Mouse (Mus musculus) midbrain, embryonic 11.5 days (tissue): ENCODE data around the gene Apod. TPM values are rescaled to one million over a fixed set of nuclear protein-coding genes. Genes with fewer than 3 reads are reported as not detected.
A peak's percentile ranks its signal among the peaks of the same experiment; 100 is the strongest.
"Not testable (repeated sequence)": the region's sequence is repeated elsewhere in the genome, so short reads cannot be mapped to it uniquely, and the experiment has no call there.

ENCODE experiments used
- ATAC-seq: fragments of 200-750 bp; cut with Nextera tagmentation; 2 replicates; pipeline ENCODE4 v1.8.0; 2017; ENCODE audit warnings: moderate TSS enrichment, moderate library complexity; ENCODE audit not compliant: low FRiP score
- DNase-seq: peaks from one replicate; pipeline ENCODE4 v3.0.0; 2015; ENCODE audit warnings: low spot score; ENCODE audit errors: missing footprints
- H3K27ac ChIP-seq: fragments of 300-500 bp; sonication (generic); 2 replicates; pipeline ENCODE4 v1.5.1; 2014; ENCODE audit warnings: low read depth, low read length
- H3K27me3 ChIP-seq: fragments of 300-500 bp; sonication (generic); 2 replicates; pipeline ENCODE4 v1.6.1; 2014; ENCODE audit warnings: mild to moderate bottlenecking, low read length, moderate library complexity, mixed read lengths; ENCODE audit not compliant: control insufficient read depth, insufficient read depth
- H3K36me3 ChIP-seq: fragments of 300-500 bp; sonication (generic); 2 replicates; pipeline ENCODE4 v1.6.1; 2014; ENCODE audit warnings: mild to moderate bottlenecking, low read length, moderate library complexity, mixed read lengths; ENCODE audit not compliant: control insufficient read depth, insufficient read depth
- H3K4me1 ChIP-seq: fragments of 300-500 bp; sonication (generic); 2 replicates; pipeline ENCODE4 v1.6.1; 2014; ENCODE audit warnings: low read length; ENCODE audit not compliant: control insufficient read depth, insufficient read depth
- H3K4me2 ChIP-seq: fragments of 300-500 bp; sonication (generic); 2 replicates; pipeline ENCODE4 v1.6.1; 2014; ENCODE audit warnings: mild to moderate bottlenecking, moderate library complexity
- H3K4me3 ChIP-seq: fragments of 300-500 bp; sonication (generic); 2 replicates; pipeline ENCODE4 v1.5.1; 2014; ENCODE audit warnings: low read depth, low read length
- H3K9ac ChIP-seq: fragments of 300-500 bp; sonication (generic); 2 replicates; pipeline ENCODE4 v1.6.1; 2014; ENCODE audit warnings: low read length
- H3K9me3 ChIP-seq: fragments of 300-500 bp; sonication (generic); 2 replicates; pipeline ENCODE4 v1.6.1; 2016; ENCODE audit warnings: low read length; ENCODE audit not compliant: control insufficient read depth
- WGBS: fragments of 180-500 bp; shearing (Covaris S2); extraction: QIAGEN DNeasy Blood & Tissue Kit; methylation state at CpG from one replicate; pipeline ENCODE4 v1.1.7; 2014; 5-methylcytosine and 5-hydroxymethylcytosine counted together
- polyA plus RNA-seq: library from polyadenylated mRNA; unstranded; fragments of >200 nt; fragmentation: Nextera tagmentation; extraction: Ambion mirVana; gene quantifications from 2 replicates; pipeline ENCODE4 v1.2.1, GENCODE M21; 2014

Gene Apod
- polyA plus RNA-seq, 1 experiment from 2014 or later = 49.9 TPM

- ATAC-seq = no peak
- 90% methylated on average over 2 of the region's 2 CpGs for WGBS
- H3K27me3 ChIP-seq = no peaks in the 10 kb centered on the region
These were observed 13.3 kb upstream of the Apod start for GRCm38 (mm10) chr16:31327891-31328290.

DNA sequence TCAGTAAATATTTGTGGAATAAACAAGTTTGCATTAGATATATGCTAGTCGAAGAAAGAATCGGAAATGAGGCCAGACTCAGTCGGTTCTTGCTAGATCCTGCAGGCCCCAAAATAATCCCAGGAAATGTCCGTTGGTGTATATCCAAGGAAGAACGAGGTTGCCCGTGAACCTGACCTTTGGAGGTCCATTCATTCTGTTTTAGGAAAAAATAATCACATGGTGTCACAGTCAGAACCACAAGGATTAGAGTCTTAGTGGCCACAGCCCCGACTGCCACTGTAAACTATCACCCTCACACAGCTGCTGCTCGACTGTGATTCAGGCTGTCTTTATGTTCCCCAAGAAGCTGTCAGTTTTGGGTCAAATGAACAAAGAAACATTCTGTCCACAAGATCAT is 12.8 kb upstream of the Apod start:
- no peaks in the 10 kb centered on the region for H3K27me3 ChIP-seq
- H3K9ac ChIP-seq = no peak overlapping the region
- H3K27ac ChIP-seq = no peak overlapping the region
- no peaks in the 10 kb centered on the region for H3K4me1 ChIP-seq
- no peaks in the 10 kb centered on the region for H3K9me3 ChIP-seq
- ATAC-seq = no peak
- H3K4me2 ChIP-seq = no peak overlapping the region
- H3K36me3 ChIP-seq = no peaks in the 10 kb centered on the region
- WGBS = 83% methylated on average over 8 of the region's 8 CpGs
- peak; percentile 47 for DNase-seq
- H3K4me3 ChIP-seq = no peak overlapping the region

More at GRCm38 (mm10) chr16:31327891-31328290, 13.3 kb upstream of the Apod start:
- Histone ChIP-seq H3K4me2 (no peak overlapping the region), H3K36me3 (no peaks in the 10 kb centered on the region), H3K27ac (no peak overlapping the region), H3K4me1 (no peaks in the 10 kb centered on the region), H3K9ac (no peak overlapping the region), H3K9me3 (no peaks in the 10 kb centered on the region), H3K4me3 (no peak overlapping the region)
- DNase-seq = no peak

DNA sequence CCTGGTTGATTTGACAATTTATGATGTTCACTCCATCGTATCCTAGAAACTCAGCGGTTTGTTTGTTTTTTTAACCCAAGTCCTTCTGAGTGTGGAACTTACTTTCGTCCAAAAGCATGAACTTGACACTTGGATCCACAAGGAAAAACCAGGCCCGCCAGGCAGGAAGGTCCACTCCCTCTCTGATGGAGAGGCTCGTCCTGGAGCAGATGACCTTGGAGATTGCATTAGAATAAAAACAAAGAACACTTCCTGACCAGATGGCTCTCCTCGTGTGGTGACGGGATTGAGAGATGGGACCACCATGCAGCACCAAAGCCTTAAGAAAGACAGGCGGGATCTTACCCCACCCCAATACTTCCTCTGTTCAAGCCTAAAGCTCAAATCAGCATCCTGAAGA is 12.1 kb upstream of the Apod start:
- H3K9ac ChIP-seq = no peak overlapping the region
- H3K4me2 ChIP-seq = no peak overlapping the region
- no peak overlapping the region for H3K27ac ChIP-seq
- WGBS = 66% methylated on average over 8 of the region's 8 CpGs
- no peaks in the 10 kb centered on the region for H3K27me3 ChIP-seq
- H3K9me3 ChIP-seq = no peaks in the 10 kb centered on the region
- DNase-seq (peak; percentile 72), ATAC-seq (no peak)
- H3K36me3 ChIP-seq = no peaks in the 10 kb centered on the region
- no peak overlapping the region for H3K4me3 ChIP-seq
- H3K4me1 ChIP-seq = peaks cover 1% of the 10 kb centered on the region; the same call in 1 of the 2 replicates

DNA sequence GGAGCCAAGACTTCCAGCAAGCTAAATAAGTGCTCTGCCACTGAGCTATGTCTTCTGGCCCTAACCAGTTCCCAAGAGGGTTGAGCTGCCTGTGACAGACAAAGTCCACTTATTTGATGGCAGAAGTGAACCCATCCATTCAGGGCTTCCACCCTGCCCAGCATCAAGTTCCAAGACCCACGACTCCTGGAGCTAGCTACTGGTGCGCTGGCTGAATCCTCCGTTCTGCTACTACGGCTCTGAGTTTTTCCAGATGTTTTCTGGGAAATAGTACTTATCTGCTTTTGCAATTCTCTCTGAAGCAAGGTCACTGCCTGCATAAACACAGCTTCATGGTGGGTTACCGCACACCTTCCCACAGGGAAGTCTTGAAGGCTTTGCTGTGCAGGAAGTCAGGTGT is 11.4 kb upstream of the Apod start:
- no peak overlapping the region for H3K4me2 ChIP-seq
- 77% methylated on average over 5 of the region's 5 CpGs for WGBS
- H3K36me3 ChIP-seq = no peaks in the 10 kb centered on the region
- peaks cover 5% of the 10 kb centered on the region; the same call in 1 of the 2 replicates for H3K4me1 ChIP-seq
- no peaks in the 10 kb centered on the region for H3K9me3 ChIP-seq
- H3K27ac ChIP-seq = no peak overlapping the region
- DNase-seq = peak; percentile 60
- no peak overlapping the region for H3K9ac ChIP-seq
- no peak for ATAC-seq
- no peaks in the 10 kb centered on the region for H3K27me3 ChIP-seq
- H3K4me3 ChIP-seq = no peak overlapping the region

DNA sequence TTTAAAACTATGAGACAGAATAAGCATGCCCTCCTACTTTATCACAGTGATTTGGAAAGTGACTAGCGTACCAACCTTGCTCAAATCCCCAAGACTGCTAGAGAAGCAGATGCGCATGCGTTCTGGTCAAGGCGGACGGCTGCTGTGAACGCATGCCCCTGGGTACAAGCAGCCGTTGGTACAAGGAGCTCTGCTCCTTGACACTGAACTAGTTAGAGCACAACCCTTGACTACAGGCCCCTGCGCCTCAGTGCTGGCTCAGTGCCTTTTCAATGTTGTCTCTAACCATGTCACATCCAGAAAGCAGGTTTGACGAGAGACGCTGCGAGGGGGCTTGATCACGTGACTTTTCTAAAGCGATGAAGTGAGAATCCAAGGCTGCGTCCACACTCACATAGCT is 10.5 kb upstream of the Apod start:
- no peaks in the 10 kb centered on the region for H3K9me3 ChIP-seq
- H3K4me3 ChIP-seq = no peak overlapping the region

GRCm38 (mm10) chr16:31321501-31321900 is 6.9 kb upstream of the Apod start:
- WGBS = 68% methylated on average over 4 of the region's 4 CpGs
- no peaks in the 10 kb centered on the region for H3K27me3 ChIP-seq
- peaks cover 7% of the 10 kb centered on the region; the same call in 1 of the 2 replicates for H3K4me1 ChIP-seq
- peak; percentile 74 for ATAC-seq
- H3K9ac ChIP-seq = no peak overlapping the region
- H3K9me3 ChIP-seq = no peaks in the 10 kb centered on the region
- no peaks in the 10 kb centered on the region for H3K36me3 ChIP-seq
- no peak overlapping the region for H3K27ac ChIP-seq
- H3K4me3 ChIP-seq = no peak overlapping the region
- H3K4me2 ChIP-seq = peak overlapping the region; percentile 16; the same call in 1 of the 2 replicates
- peak; percentile 83 for DNase-seq

More for the DNA sequence above, 10.5 kb upstream of the Apod start:
- 95% methylated on average over 14 of the region's 14 CpGs for WGBS
- no peak for ATAC-seq
- no peak overlapping the region for H3K27ac ChIP-seq
- no peak for DNase-seq
- H3K4me1 ChIP-seq = peaks cover 7% of the 10 kb centered on the region; the same call in 1 of the 2 replicates
- H3K9ac ChIP-seq = no peak overlapping the region
- H3K36me3 ChIP-seq = no peaks in the 10 kb centered on the region
- no peaks in the 10 kb centered on the region for H3K27me3 ChIP-seq
- H3K4me2 ChIP-seq = no peak overlapping the region

DNA sequence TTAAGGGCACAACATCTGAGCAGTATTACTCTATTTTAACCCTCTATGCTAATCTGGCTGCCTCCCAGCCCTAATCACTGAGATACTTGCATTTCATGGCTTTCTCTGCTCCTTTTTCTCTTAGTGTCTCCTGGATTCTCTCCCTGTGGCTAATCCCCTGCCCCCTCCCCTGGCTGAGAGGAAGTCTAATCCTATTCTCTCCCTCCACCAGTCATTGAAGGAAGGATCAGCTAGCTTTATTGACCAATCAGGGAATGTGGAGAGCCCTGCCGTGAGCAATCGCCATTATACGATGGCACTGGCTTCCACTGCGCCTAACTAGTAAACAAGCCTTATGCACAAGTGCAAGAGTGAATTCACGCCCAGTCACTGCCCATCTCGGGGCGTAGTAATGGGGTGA is 6.3 kb upstream of the Apod start:
- Histone ChIP-seq H3K4me1 (peaks cover 7% of the 10 kb centered on the region; the same call in 1 of the 2 replicates), H3K4me3 (no peak overlapping the region), H3K9ac (no peak overlapping the region), H3K27ac (no peak overlapping the region), H3K9me3 (no peaks in the 10 kb centered on the region), H3K36me3 (no peaks in the 10 kb centered on the region), H3K4me2 (peak overlapping the region; percentile 16; the same call in 1 of the 2 replicates), H3K27me3 (no peaks in the 10 kb centered on the region)
- DNase-seq (peak; percentile 88), ATAC-seq (peak; percentile 84)
- WGBS = 38% methylated on average over 7 of the region's 7 CpGs

- H3K9me3 ChIP-seq, ATAC-seq, H3K36me3 ChIP-seq, H3K27me3 ChIP-seq, DNase-seq, H3K4me2 ChIP-seq, H3K27ac ChIP-seq, H3K9ac ChIP-seq, H3K4me3 ChIP-seq, H3K4me1 ChIP-seq: not testable (repeated sequence)
- WGBS = 82% methylated on average over 3 of the region's 3 CpGs
These were observed 5.1 kb upstream of the Apod start for GRCm38 (mm10) chr16:31319723-31320122.

DNA sequence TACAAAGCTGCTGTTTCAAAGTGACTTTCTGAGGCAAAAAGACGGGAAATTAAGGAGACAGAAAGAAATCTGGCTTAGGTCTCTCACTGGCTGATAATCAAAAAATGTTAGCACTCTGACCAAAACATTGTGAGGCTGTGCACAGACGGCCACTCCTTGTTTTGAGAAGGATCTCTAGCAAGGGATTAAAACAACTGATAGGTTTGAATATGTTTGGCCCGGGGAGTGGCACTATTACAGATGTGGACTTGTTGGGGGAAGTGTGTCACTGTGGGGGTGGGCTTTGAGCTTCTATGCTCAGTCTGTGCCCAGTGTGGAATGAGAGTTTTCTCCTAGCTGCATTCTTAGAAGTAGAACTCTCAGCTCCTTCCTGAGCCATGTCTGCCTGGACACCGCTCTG is 4.7 kb upstream of the Apod start:
- H3K4me2 ChIP-seq = no peak overlapping the region
- H3K27ac ChIP-seq = no peak overlapping the region
- 69% methylated on average over 4 of the region's 4 CpGs for WGBS
- DNase-seq (peak; percentile 51), ATAC-seq (no peak)
- H3K4me1 ChIP-seq = peaks cover 9% of the 10 kb centered on the region; the same call in 1 of the 2 replicates
- no peaks in the 10 kb centered on the region for H3K27me3 ChIP-seq
- no peaks in the 10 kb centered on the region for H3K36me3 ChIP-seq
- no peak overlapping the region for H3K9ac ChIP-seq
- no peak overlapping the region for H3K4me3 ChIP-seq
- H3K9me3 ChIP-seq = no peaks in the 10 kb centered on the region
